Mouse (Mus musculus) lung, postnatal 0 days (tissue): ENCODE data around the gene Zfp12.

Experiments
- CTCF ChIP-seq: IDR thresholded peaks from 2 replicates; pipeline ENCODE4 v1.5.1; 2016; ENCODE audit warnings: antibody characterized with exemption, mild to moderate bottlenecking
- EP300 ChIP-seq: IDR thresholded peaks from 2 replicates; pipeline ENCODE4 v1.6.1; 2016; ENCODE audit warnings: antibody characterized with exemption, mild to moderate bottlenecking, control low read depth

- TF ChIP-seq CTCF: no peak
- no peak for TF ChIP-seq EP300
These were observed 8.2 kb upstream of the Zfp12 start, which contains the start of gene Spdye4a for GRCm38 (mm10) chr5:143226790-143227189.
